16 mouse cellular contexts compared by ENCODE assay signal in the genomic region with DNA sequence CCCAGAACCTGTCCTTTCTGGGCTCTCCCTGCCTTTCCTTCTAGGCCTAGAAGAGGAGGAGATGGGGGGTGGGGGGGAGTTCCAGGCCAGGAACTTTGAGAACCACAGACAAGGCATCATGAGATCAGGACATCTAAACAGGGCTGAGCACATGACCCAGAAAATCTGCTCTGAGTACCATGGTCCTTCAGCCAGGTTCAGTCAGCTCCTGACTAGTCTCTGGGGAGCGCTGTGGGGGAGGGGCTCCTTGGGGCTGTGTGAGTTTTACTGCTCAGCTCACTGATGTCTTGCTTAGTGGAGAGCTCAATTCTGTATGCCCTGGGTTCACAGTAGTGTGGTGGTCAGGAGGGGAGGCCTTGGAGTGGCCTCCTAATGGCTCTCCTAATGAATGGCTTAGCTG. TPM values are rescaled to one million over a fixed set of nuclear protein-coding genes. Genes with fewer than 3 reads are reported as not detected.
DNase-seq lines count a peak whose midpoint lies in the region; ATAC-seq and TF ChIP-seq lines count a peak whose summit lies in the region.
"Had no signal": no experiment of that assay in that cellular context is flagged by ENCODE, and none has a peak within 500 bp of the region (broad histone marks: within the 10 kb centered on the region; RNA-seq: fewer than 3 reads in every experiment).

No protein-coding gene starts in this region.

- H3K4me3 ChIP-seq in forebrain, embryonic 13.5 days: no peak overlapping the region
- no peak overlapping the region for H3K4me3 ChIP-seq in forebrain, embryonic 12.5 days (replicated peaks)
- H3K4me3 ChIP-seq in CH12.LX (replicated peaks in 1 of 3; ENCODE audit: low read depth in 2 of 3, low read length in 2 of 3, poor library complexity in 1 of 3): no peak overlapping the region
- H3K4me3 ChIP-seq in embryonic facial prominence, embryonic 14.5 days (ENCODE audit: low read depth, low read length): no peak overlapping the region
- no peak overlapping the region for H3K4me3 ChIP-seq in liver, postnatal 0 days (ENCODE audit: low read depth, low read length)
- H3K4me3 ChIP-seq: heart, embryonic 13.5 days; layer of hippocampus, adult 2 months; limb, embryonic 15.5 days had no signal

- no peaks in the 10 kb centered on the region for H3K36me3 ChIP-seq in forebrain, embryonic 13.5 days (ENCODE audit: poor library complexity, severe bottlenecking)
- no peaks in the 10 kb centered on the region for H3K36me3 ChIP-seq in forebrain, embryonic 12.5 days (replicated peaks)
- H3K36me3 ChIP-seq in CH12.LX (replicated peaks in 1 of 2; ENCODE audit: control insufficient read depth in 1 of 2, insufficient read depth in 1 of 2, low read length in 1 of 2): peaks cover 0 to 33% of the 10 kb centered on the region in 2 experiments
- H3K36me3 ChIP-seq in embryonic facial prominence, embryonic 14.5 days (ENCODE audit: control insufficient read depth, insufficient read depth, low read length): no peaks in the 10 kb centered on the region
- H3K36me3 ChIP-seq in liver, postnatal 0 days (replicated peaks; ENCODE audit: insufficient read depth, low read length): no peaks in the 10 kb centered on the region
- H3K36me3 ChIP-seq: heart, embryonic 13.5 days; limb, embryonic 15.5 days had no signal

- peak; percentile 65; the same call in 1 of the 2 replicates for TF ChIP-seq EP300 in CH12.LX (IDR thresholded peaks at IDR 0.05; ENCODE audit: low read length)
- TF ChIP-seq EP300 in liver, postnatal 0 days (IDR thresholded peaks at IDR 0.05; ENCODE audit: low read depth): no peak

- dilution Hi-C loops in CH12.LX (cut with MboI; ENCODE audit: extremely low pct_ligation_motif_present, extremely low pct_unique_long_range_greater_than_20kb, low sequenced_read_pairs): no loop called here

- peaks cover 39% of the 10 kb centered on the region for H3K79me2 ChIP-seq in CH12.LX (replicated peaks; ENCODE audit: control insufficient read depth, extremely low read depth, insufficient read depth, poor library complexity, severe bottlenecking)

- no peak overlapping the region for H3K4me2 ChIP-seq in forebrain, embryonic 13.5 days
- no peak overlapping the region for H3K4me2 ChIP-seq in forebrain, embryonic 12.5 days
- peak overlapping the region; percentile 31 for H3K4me2 ChIP-seq in CH12.LX (ENCODE audit: insufficient read depth, low read depth, poor library complexity, severe bottlenecking)
- no peak overlapping the region for H3K4me2 ChIP-seq in embryonic facial prominence, embryonic 14.5 days (ENCODE audit: low read depth, low read length)
- H3K4me2 ChIP-seq in liver, postnatal 0 days (ENCODE audit: low read depth, low read length): no peak overlapping the region
- H3K4me2 ChIP-seq: heart, embryonic 13.5 days; limb, embryonic 15.5 days had no signal

- 71% methylated on average over 1 of the region's 1 CpGs for WGBS in forebrain, embryonic 13.5 days
- 96% methylated on average over 1 of the region's 1 CpGs for WGBS in forebrain, embryonic 12.5 days
- WGBS in embryonic facial prominence, embryonic 14.5 days: 100% methylated on average over 1 of the region's 1 CpGs
- 89% methylated on average over 1 of the region's 1 CpGs for WGBS in liver, postnatal 0 days (ENCODE audit: insufficient replicate concordance)

- TF ChIP-seq POLR2A in CH12.LX (IDR thresholded peaks at IDR 0.05; ENCODE audit: low read depth, low read length): peak; percentile 57

- TF ChIP-seq RAD21 in CH12.LX (IDR thresholded peaks at IDR 0.05; ENCODE audit: low read depth, low read length): no peak; the same call in 1 of the 2 replicates

- H3K4me1 ChIP-seq in forebrain, embryonic 13.5 days: peaks cover 10% of the 10 kb centered on the region; the same call in 1 of the 2 replicates
- peaks cover 3% of the 10 kb centered on the region; the same call in 1 of the 2 replicates for H3K4me1 ChIP-seq in forebrain, embryonic 12.5 days
- peaks cover 41 to 77% of the 10 kb centered on the region in 2 experiments for H3K4me1 ChIP-seq in CH12.LX (ENCODE audit: control insufficient read depth in 1 of 2, insufficient read depth in 2 of 2)
- peaks cover 24% of the 10 kb centered on the region for H3K4me1 ChIP-seq in embryonic facial prominence, embryonic 14.5 days (ENCODE audit: control insufficient read depth, insufficient read depth, low read length)
- peaks cover 3% of the 10 kb centered on the region; the same call in 1 of the 2 replicates for H3K4me1 ChIP-seq in liver, postnatal 0 days (ENCODE audit: insufficient read depth)

- in situ Hi-C loops in CH12.LX (cut with MboI; ENCODE audit: low pct_ligation_motif_present, low pct_unique_long_range_greater_than_20kb, low sequenced_read_pairs): loop anchor here (5.0 kb wide), 1 partner anchor 39 kb away; no protein-coding TSS in a partner anchor

- H3K27me3 ChIP-seq in forebrain, embryonic 13.5 days: no peaks in the 10 kb centered on the region
- H3K27me3 ChIP-seq in forebrain, embryonic 12.5 days: no peaks in the 10 kb centered on the region
- H3K27me3 ChIP-seq in CH12.LX (replicated peaks): no peaks in the 10 kb centered on the region
- H3K27me3 ChIP-seq in embryonic facial prominence, embryonic 14.5 days (replicated peaks; ENCODE audit: control insufficient read depth, insufficient read depth, low read length): no peaks in the 10 kb centered on the region
- H3K27me3 ChIP-seq in liver, postnatal 0 days (ENCODE audit: insufficient read depth, low read length): no peaks in the 10 kb centered on the region
- H3K27me3 ChIP-seq: heart, embryonic 13.5 days; limb, embryonic 15.5 days had no signal

- H3K9ac ChIP-seq in forebrain, embryonic 13.5 days: no peak overlapping the region
- no peak overlapping the region for H3K9ac ChIP-seq in forebrain, embryonic 12.5 days
- no peak overlapping the region for H3K9ac ChIP-seq in CH12.LX (ENCODE audit: insufficient read depth, low read depth)
- no peak overlapping the region for H3K9ac ChIP-seq in embryonic facial prominence, embryonic 14.5 days (ENCODE audit: low read depth, low read length)
- H3K9ac ChIP-seq in liver, postnatal 0 days (replicated peaks): no peak overlapping the region
- H3K9ac ChIP-seq: heart, embryonic 13.5 days; limb, embryonic 15.5 days had no signal

- peak; percentile 41 for DNase-seq in kidney, adult 18-20 months
- no peak for DNase-seq in kidney, adult 8-10 months
- DNase-seq in CH12.LX (ENCODE audit: extremely low read depth): peak; percentile 94
- no peak for DNase-seq in embryonic facial prominence, embryonic 14.5 days (ENCODE audit: low spot score)
- no peak for DNase-seq in liver, postnatal 0 days
- no peak for DNase-seq in heart, postnatal 36 days
- DNase-seq: cerebellum, adult 8-10 months; embryo, embryonic 11 days; gastrocnemius, postnatal 36 days; lung, adult 18-20 months; lung, postnatal 4 days had no signal

- no peak for TF ChIP-seq CTCF in CH12.LX (conservative IDR thresholded peaks at IDR 0.05 in 1 of 2, IDR thresholded peaks at IDR 0.05 in 1 of 2; ENCODE audit: low read depth in 2 of 2, low read length in 2 of 2)
- TF ChIP-seq CTCF in liver, postnatal 0 days (IDR thresholded peaks at IDR 0.05; ENCODE audit: low read depth): no peak

- intact Hi-C loops in heart, postnatal 36 days (cut with DNase I): no loop called here

- no peaks in the 10 kb centered on the region for H3K9me3 ChIP-seq in forebrain, embryonic 13.5 days (replicated peaks)
- H3K9me3 ChIP-seq in forebrain, embryonic 12.5 days: no peaks in the 10 kb centered on the region
- H3K9me3 ChIP-seq in CH12.LX (replicated peaks; ENCODE audit: low read length): no peaks in the 10 kb centered on the region
- H3K9me3 ChIP-seq in embryonic facial prominence, embryonic 14.5 days (ENCODE audit: control insufficient read depth, low read length): no peaks in the 10 kb centered on the region
- no peaks in the 10 kb centered on the region for H3K9me3 ChIP-seq in liver, postnatal 0 days (ENCODE audit: low read length)
- H3K9me3 ChIP-seq: heart, embryonic 13.5 days; limb, embryonic 15.5 days had no signal

- H3K27ac ChIP-seq in forebrain, embryonic 13.5 days: no peak overlapping the region
- H3K27ac ChIP-seq in forebrain, embryonic 12.5 days: no peak overlapping the region
- H3K27ac ChIP-seq in CH12.LX (ENCODE audit: insufficient read depth, low read depth): peak overlapping the region; percentile 87
- H3K27ac ChIP-seq in embryonic facial prominence, embryonic 14.5 days (replicated peaks; ENCODE audit: low read depth, low read length): no peak overlapping the region
- H3K27ac ChIP-seq in liver, postnatal 0 days (ENCODE audit: low read depth): no peak overlapping the region
- H3K27ac ChIP-seq: heart, embryonic 13.5 days; layer of hippocampus, adult 2 months; limb, embryonic 15.5 days had no signal

- 0 out of 2 replicates have a peak, but pooled peaks have one; percentile 36 for ATAC-seq in forebrain, embryonic 13.5 days
- no peak for ATAC-seq in forebrain, embryonic 12.5 days (ENCODE audit: low FRiP score)
- 0 out of 2 replicates have a peak, but pooled peaks have one; percentile 13 for ATAC-seq in embryonic facial prominence, embryonic 14.5 days (ENCODE audit: low read depth)
- ATAC-seq in liver, postnatal 0 days: no peak

TF ChIP-seq in CH12.LX, 34 proteins besides CTCF, POLR2A, EP300 and RAD21 (continues in another document):
- TF ChIP-seq PAX5 (IDR thresholded peaks at IDR 0.05; ENCODE audit: low read length) (no peak), JUND (conservative IDR thresholded peaks at IDR 0.05; ENCODE audit: low read depth, low read length) (no peak), TBP (conservative IDR thresholded peaks at IDR 0.05; ENCODE audit: low read depth, low read length) (peak; percentile 70; the same call in 1 of the 2 replicates), JUN (IDR thresholded peaks at IDR 0.05; ENCODE audit: insufficient read depth, low read depth, low read length) (no peak), IRF4 (IDR thresholded peaks at IDR 0.05; ENCODE audit: low read depth, low read length) (peak; percentile 71), RCOR1 (conservative IDR thresholded peaks at IDR 0.05; ENCODE audit: low read depth, low read length) (no peak), CHD1 (IDR thresholded peaks at IDR 0.05; ENCODE audit: low read depth, low read length) (no peak), NRF1 (IDR thresholded peaks at IDR 0.05; ENCODE audit: low read depth, low read length) (no peak), USF2 (conservative IDR thresholded peaks at IDR 0.05; ENCODE audit: low read depth, low read length) (peak; percentile 28; the same call in 1 of the 2 replicates), BHLHE40 (IDR thresholded peaks at IDR 0.05; ENCODE audit: low read depth, low read length) (peak; percentile 86), ZC3H11A (IDR thresholded peaks at IDR 0.05; ENCODE audit: low read depth, low read length) (no peak)

RNA-seq across cellular contexts. Expression of gene Flnb, which starts 43.5 kb away (rescaled TPM):
- 8.7 TPM in 2 replicates for polyA plus RNA-seq in forebrain, embryonic 13.5 days (2015; fragmentation: Nextera tagmentation; extraction: Ambion mirVana)
- polyA plus RNA-seq in forebrain, embryonic 12.5 days (2016; fragmentation: Nextera tagmentation; extraction: Ambion mirVana): 21.3 and 22.9 TPM in 2 replicates
- total RNA-seq in CH12.LX (2012; rRNA removed): 51.4 and 74.0 TPM in 2 replicates
- total RNA-seq in CH12.LX (2014; rRNA removed): 28.9 and 29.5 TPM in 2 replicates
- polyA plus RNA-seq in CH12.LX (2012; ENCODE audit: insufficient read length, low read depth): 52.4 and 61.6 TPM in 2 replicates
- 26.7 and 29.8 TPM in 2 replicates for polyA plus RNA-seq in embryonic facial prominence, embryonic 14.5 days (2014; fragmentation: Nextera tagmentation; extraction: Ambion mirVana)
- 2.5 and 2.9 TPM in 2 replicates for polyA plus RNA-seq in liver, postnatal 0 days (2015; fragmentation: Nextera tagmentation; extraction: Ambion mirVana)
- 10 to 100 TPM; 23.0 to 24.1 TPM for total RNA-seq in heart, postnatal 36 days (2021)

Comparison
In these comparisons a context has a peak if more than half of its experiments do, and no peak if none do; other contexts are left out.
1. ATAC-seq: peak in forebrain, embryonic 13.5 days (single experiment) and embryonic facial prominence, embryonic 14.5 days (single experiment); none in forebrain, embryonic 12.5 days (single experiment) and liver, postnatal 0 days (single experiment).
2. DNase-seq: peak in kidney, adult 18-20 months (single experiment) and CH12.LX (single experiment); none in kidney, adult 8-10 months (0 of 2), embryonic facial prominence, embryonic 14.5 days (single experiment), liver, postnatal 0 days (single experiment) and heart, postnatal 36 days (0 of 2).